In genomic region chr6:101376049-101376448, GRCm38 (mm10) we compare ENCODE assay signal across 9 mouse cellular contexts. TPM values are rescaled to one million over a fixed set of nuclear protein-coding genes. Genes with fewer than 3 reads are reported as not detected.
A peak's percentile ranks its signal among the peaks of the same experiment; 100 is the strongest.
DNase-seq lines count a peak whose midpoint lies in the region; ATAC-seq and TF ChIP-seq lines count a peak whose summit lies in the region.
"Had no signal": no experiment of that assay in that cellular context is flagged by ENCODE, and none has a peak within 500 bp of the region (broad histone marks: within the 10 kb centered on the region; RNA-seq: fewer than 3 reads in every experiment).

No protein-coding gene starts in this region.

- no peak for TF ChIP-seq POLR2A in cerebellum, adult 2 months (IDR thresholded peaks at IDR 0.05; ENCODE audit: borderline replicate concordance, insufficient read depth, low read length)

- peaks cover 38% of the 10 kb centered on the region for H3K4me1 ChIP-seq in heart, embryonic 10.5 days
- H3K4me1 ChIP-seq in hindbrain, embryonic 11.5 days (replicated peaks; ENCODE audit: control insufficient read depth, insufficient read depth, low read length), result peaks cover 2% of the 10 kb centered on the region; the same call in 1 of the 2 replicates
- 0 out of 2 replicates have a peak, but pooled peaks cover 4% of the 10 kb centered on the region for H3K4me1 ChIP-seq in liver, embryonic 13.5 days (replicated peaks)
- H3K4me1 ChIP-seq in cerebellum, adult 2 months (ENCODE audit: control insufficient read depth, insufficient read depth, low read length), result no peaks in the 10 kb centered on the region

- no peaks in the 10 kb centered on the region for H3K9me3 ChIP-seq in heart, embryonic 10.5 days
- no peaks in the 10 kb centered on the region for H3K9me3 ChIP-seq in hindbrain, embryonic 11.5 days (ENCODE audit: control insufficient read depth, low read length)
- no peaks in the 10 kb centered on the region for H3K9me3 ChIP-seq in liver, embryonic 13.5 days (replicated peaks)

- H3K4me3 ChIP-seq in heart, embryonic 10.5 days, result peak overlapping the region; percentile 78
- peak overlapping the region; percentile 60 for H3K4me3 ChIP-seq in hindbrain, embryonic 11.5 days (ENCODE audit: low read depth, low read length)
- peak overlapping the region; percentile 52; the same call in 1 of the 2 replicates for H3K4me3 ChIP-seq in liver, embryonic 13.5 days (replicated peaks)
- no peak overlapping the region for H3K4me3 ChIP-seq in cerebellum, adult 2 months (replicated peaks; ENCODE audit: insufficient read depth, low read depth, low read length)
- H3K4me3 ChIP-seq: megakaryocyte, embryonic 14.5 days had no signal

- 0 out of 2 replicates have a peak, but pooled peaks cover 3% of the 10 kb centered on the region for H3K36me3 ChIP-seq in heart, embryonic 10.5 days
- H3K36me3 ChIP-seq in hindbrain, embryonic 11.5 days (ENCODE audit: control insufficient read depth, insufficient read depth, low read length), result no peaks in the 10 kb centered on the region
- H3K36me3 ChIP-seq in liver, embryonic 13.5 days, result no peaks in the 10 kb centered on the region

- WGBS in heart, embryonic 10.5 days, result 29% methylated on average over 10 of the region's 10 CpGs
- 35% methylated on average over 10 of the region's 10 CpGs for WGBS in hindbrain, embryonic 11.5 days
- WGBS in liver, embryonic 13.5 days (ENCODE audit: insufficient replicate concordance), result 38% methylated on average over 10 of the region's 10 CpGs
- 48% methylated on average over 10 of the region's 10 CpGs for WGBS in cerebellum, adult 2 months

- H3K9ac ChIP-seq in hindbrain, embryonic 11.5 days (ENCODE audit: low read depth, low read length), result no peak overlapping the region
- no peak overlapping the region for H3K9ac ChIP-seq in liver, embryonic 13.5 days

- DNase-seq in heart, embryonic 10.5 days (ENCODE audit: low spot score), result no peak
- DNase-seq in heart, adult 9 months (ENCODE audit: low spot score in 2 of 2), result no peak
- DNase-seq in ES-CJ7 (ENCODE audit: low read depth, low spot score), result peak; percentile 10
- no peak for DNase-seq in hindbrain, embryonic 11.5 days (ENCODE audit: low spot score)
- no peak for DNase-seq in liver, embryonic 13.5 days
- DNase-seq in cerebellum, adult 2 months, result no peak

- no peak for ATAC-seq in hindbrain, embryonic 11.5 days (ENCODE audit: low FRiP score)
- no peak for ATAC-seq in liver, embryonic 13.5 days (ENCODE audit: low read depth)
- no peak for ATAC-seq in granulocyte monocyte progenitor cell, adult 5-6 weeks (replicated peaks; ENCODE audit: poor library complexity, severe bottlenecking)
- no peak for ATAC-seq in inflammation-experienced regulatory T-cells, adult 6 months

- H3K27ac ChIP-seq in heart, embryonic 10.5 days, result peak overlapping the region; percentile 96
- H3K27ac ChIP-seq in hindbrain, embryonic 11.5 days (ENCODE audit: low read depth, low read length), result no peak overlapping the region
- H3K27ac ChIP-seq in liver, embryonic 13.5 days, result no peak overlapping the region
- no peak overlapping the region for H3K27ac ChIP-seq in cerebellum, adult 2 months (ENCODE audit: insufficient read depth, low read length)

- H3K4me2 ChIP-seq in hindbrain, embryonic 11.5 days (replicated peaks; ENCODE audit: low read depth, low read length), result peak overlapping the region; percentile 99
- H3K4me2 ChIP-seq in liver, embryonic 13.5 days, result 0 out of 2 replicates have a peak overlapping the region, but pooled peaks have one; percentile 60

- H3K27me3 ChIP-seq in heart, embryonic 10.5 days (ENCODE audit: insufficient read depth, poor library complexity, severe bottlenecking), result no peaks in the 10 kb centered on the region
- H3K27me3 ChIP-seq in hindbrain, embryonic 11.5 days (ENCODE audit: control insufficient read depth, insufficient read depth, low read length), result no peaks in the 10 kb centered on the region; the same call in 1 of the 2 replicates
- peaks cover 44% of the 10 kb centered on the region for H3K27me3 ChIP-seq in liver, embryonic 13.5 days
- H3K27me3 ChIP-seq in cerebellum, adult 2 months (ENCODE audit: control insufficient read depth, insufficient read depth, low read length), result no peaks in the 10 kb centered on the region; the same call in 1 of the 2 replicates

- TF ChIP-seq CTCF in cerebellum, adult 2 months (IDR thresholded peaks at IDR 0.05; ENCODE audit: borderline replicate concordance, insufficient read depth, low read depth, low read length), result no peak

RNA-seq across cellular contexts. Expression of gene Pdzrn3, which starts 1.6 kb away (rescaled TPM):
- 8.9 and 9.0 TPM in 2 replicates for polyA plus RNA-seq in heart, embryonic 10.5 days (2016; fragmentation: Nextera tagmentation; extraction: Ambion mirVana)
- polyA plus RNA-seq in hindbrain, embryonic 11.5 days (2014; fragmentation: Nextera tagmentation; extraction: Ambion mirVana), result 20.5 and 23.9 TPM in 2 replicates
- 0.36 and 0.44 TPM in 2 replicates for polyA plus RNA-seq in liver, embryonic 13.5 days (2015; fragmentation: Nextera tagmentation; extraction: Ambion mirVana)
- not detected in 2 replicates for total RNA-seq in granulocyte monocyte progenitor cell, adult 5-6 weeks (2014; fragmentation: Nextera tagmentation)
- not detected in 2 replicates for total RNA-seq in granulocyte monocyte progenitor cell, adult 5-6 weeks (2017)
- polyA plus RNA-seq in inflammation-experienced regulatory T-cells, adult 6 months (2017; shearing (Covaris generic)), result not detected
- polyA plus RNA-seq in cerebellum, adult 2 months (2012; rRNA removed), result 1.9 and 2.2 TPM in 2 replicates
